Mouse (Mus musculus): ENCODE results near the gene Pcbp1.

- TF ChIP-seq CTCF (conservative IDR thresholded peaks at IDR 0.05; ENCODE audit: low read length) (no peak), POU5F1 (IDR thresholded peaks at IDR 0.05; ENCODE audit: borderline replicate concordance, low read length) (no peak), NANOG (IDR thresholded peaks at IDR 0.05; ENCODE audit: borderline replicate concordance, low read length) (no peak)
Observed at GRCm38 (mm10) chr6:86528451-86528785, 2.3 kb upstream of the Pcbp1 start.

Data from E14TG2a.4 (cell line).